Mouse (Mus musculus) heart, embryonic 11.5 days (tissue): ENCODE data around the gene Cdc6. TPM values are rescaled to one million over a fixed set of nuclear protein-coding genes. Genes with fewer than 3 reads are reported as not detected.
A peak's percentile ranks its signal among the peaks of the same experiment; 100 is the strongest.
"Not testable (repeated sequence)": the region's sequence is repeated elsewhere in the genome, so short reads cannot be mapped to it uniquely, and the experiment has no call there.

ENCODE experiments used
- ATAC-seq: fragments of 200-750 bp; cut with Nextera tagmentation; replicated peaks from 2 replicates; pipeline ENCODE4 v1.8.0; 2017; ENCODE audit warnings: moderate library complexity; ENCODE audit not compliant: insufficient number of reproducible peaks, low FRiP score, low TSS enrichment
- H3K27ac ChIP-seq: fragments of 300-500 bp; sonication (generic); 2 replicates; pipeline ENCODE4 v1.5.1; 2014; ENCODE audit warnings: mild to moderate bottlenecking, low read depth, low read length
- H3K27me3 ChIP-seq: fragments of 300-500 bp; sonication (generic); 2 replicates; pipeline ENCODE4 v1.6.1; 2014; ENCODE audit warnings: mild to moderate bottlenecking, low read length, mixed read lengths; ENCODE audit not compliant: control insufficient read depth, insufficient read depth
- H3K36me3 ChIP-seq: fragments of 300-500 bp; sonication (generic); 2 replicates; pipeline ENCODE4 v1.6.1; 2014; ENCODE audit warnings: mild to moderate bottlenecking, low read length, moderate library complexity, mixed read lengths; ENCODE audit not compliant: control insufficient read depth, insufficient read depth
- H3K4me1 ChIP-seq: fragments of 300-500 bp; sonication (generic); 2 replicates; pipeline ENCODE4 v1.6.1; 2014; ENCODE audit warnings: low read length; ENCODE audit not compliant: control insufficient read depth, insufficient read depth
- H3K4me2 ChIP-seq: fragments of 300-500 bp; sonication (generic); 2 replicates; pipeline ENCODE4 v1.6.1; 2014; ENCODE audit warnings: mild to moderate bottlenecking, moderate library complexity
- H3K4me3 ChIP-seq: fragments of 300-500 bp; sonication (generic); 2 replicates; pipeline ENCODE4 v1.5.1; 2014; ENCODE audit warnings: low read depth, low read length
- H3K9ac ChIP-seq: fragments of 300-500 bp; sonication (generic); 2 replicates; pipeline ENCODE4 v1.6.1; 2014; ENCODE audit warnings: mild to moderate bottlenecking, low read depth, low read length, moderate library complexity
- H3K9me3 ChIP-seq: fragments of 300-500 bp; sonication (generic); replicated peaks from 2 replicates; pipeline ENCODE4 v1.6.1; 2016; ENCODE audit warnings: low read length; ENCODE audit not compliant: control insufficient read depth
- WGBS: fragments of 180-500 bp; shearing (Covaris S2); extraction: QIAGEN DNeasy Blood & Tissue Kit; methylation state at CpG from one replicate; pipeline ENCODE4 v1.1.7; 2014; ENCODE audit not compliant: insufficient replicate concordance; 5-methylcytosine and 5-hydroxymethylcytosine counted together
- polyA plus RNA-seq: library from polyadenylated mRNA; unstranded; fragments of >200 nt; fragmentation: Nextera tagmentation; extraction: Ambion mirVana; gene quantifications from 2 replicates; pipeline ENCODE4 v1.2.1, GENCODE M21; 2014

Gene Cdc6
- polyA plus RNA-seq, 1 experiment from 2014 or later = 33.6 TPM

DNA sequence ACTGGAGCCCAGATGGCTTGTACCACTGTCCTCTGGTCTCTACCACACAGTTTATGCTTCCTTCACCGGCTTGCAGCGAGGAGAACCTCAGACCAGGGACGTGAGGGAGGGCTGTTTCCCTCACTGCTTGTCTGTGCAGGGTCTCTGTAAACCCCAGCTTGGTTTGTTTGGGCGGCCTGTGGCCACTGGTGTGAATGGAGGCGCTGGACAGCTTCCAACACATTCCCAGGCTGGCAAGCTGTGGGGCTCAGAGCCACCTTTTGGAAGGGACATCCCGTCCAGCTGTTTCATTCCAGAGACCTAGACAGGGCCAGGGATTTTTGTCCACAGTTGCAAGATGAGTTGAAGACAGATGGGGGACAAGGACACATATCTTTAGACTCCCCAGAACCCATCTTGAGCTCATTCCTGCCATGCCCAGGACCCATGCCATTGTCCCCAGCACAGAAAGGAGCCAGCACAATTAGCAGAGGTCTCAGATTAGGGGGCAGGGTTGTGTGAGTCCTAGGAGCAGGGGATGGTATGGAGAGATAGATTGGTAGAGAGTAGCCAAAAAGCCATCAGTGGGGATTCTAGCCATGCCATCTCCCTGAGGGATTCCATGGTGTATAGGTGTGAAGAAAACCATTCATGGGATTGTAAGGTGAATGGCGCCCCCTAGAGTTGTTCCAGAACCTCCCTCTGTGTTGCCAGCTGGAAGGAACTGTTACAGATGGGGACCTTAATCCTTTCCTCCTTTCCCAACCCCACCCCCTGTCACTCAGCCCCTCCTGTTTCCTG is 24.1 kb downstream of the Cdc6 start:
- Histone ChIP-seq H3K4me2 (peak overlapping the region; percentile 90), H3K27me3 (no peaks in the 10 kb centered on the region), H3K9me3 (no peaks in the 10 kb centered on the region), H3K27ac (peak overlapping the region; percentile 93), H3K36me3 (no peaks in the 10 kb centered on the region), H3K4me1 (peaks cover 75% of the 10 kb centered on the region), H3K4me3 (peak overlapping the region; percentile 1; the same call in 1 of the 2 replicates), H3K9ac (peak overlapping the region; percentile 61)
- no peak for ATAC-seq
- 16% methylated on average over 7 of the region's 7 CpGs for WGBS

DNA sequence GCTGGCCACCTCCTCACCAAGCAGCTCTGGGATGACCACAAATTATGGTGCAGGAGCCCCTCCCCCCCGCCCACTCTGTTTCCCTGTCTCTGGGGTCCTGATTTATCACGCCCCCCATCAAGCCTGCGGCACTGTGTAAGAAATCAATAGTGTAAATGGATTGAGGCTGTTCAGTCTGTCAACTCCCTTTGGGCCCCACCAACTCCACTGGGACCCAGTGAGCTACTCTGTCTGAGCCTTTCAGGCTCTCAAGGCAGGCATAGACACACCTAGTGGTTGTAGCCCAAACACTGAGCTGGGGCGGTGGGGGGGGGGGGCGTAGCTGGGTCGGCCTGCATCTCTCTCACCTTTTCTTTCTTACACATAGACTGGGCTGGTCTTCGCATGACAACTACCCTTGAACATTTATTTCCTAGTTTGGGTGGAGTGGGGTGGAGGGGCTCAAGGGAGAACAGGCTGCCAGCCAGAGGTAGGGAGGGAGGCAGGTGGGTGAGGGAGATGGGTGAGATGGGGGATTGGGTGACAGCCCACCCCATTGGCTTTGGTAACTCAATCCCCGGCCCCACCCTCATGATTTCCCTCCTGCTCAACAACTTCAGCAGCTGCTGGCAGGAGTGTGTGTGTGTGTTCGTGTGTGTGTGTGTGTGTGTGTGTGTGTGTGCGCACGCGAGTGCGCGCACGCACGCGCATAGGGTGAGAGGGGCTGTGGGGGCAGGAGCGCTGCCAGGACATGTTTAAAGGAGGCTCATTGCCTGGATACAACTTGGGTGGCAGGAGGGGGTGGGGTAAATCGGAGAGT is 24.9 kb downstream of the Cdc6 start:
- ATAC-seq = no peak
- WGBS = 22% methylated on average over 19 of the region's 19 CpGs
- H3K36me3 ChIP-seq = no peaks in the 10 kb centered on the region

DNA sequence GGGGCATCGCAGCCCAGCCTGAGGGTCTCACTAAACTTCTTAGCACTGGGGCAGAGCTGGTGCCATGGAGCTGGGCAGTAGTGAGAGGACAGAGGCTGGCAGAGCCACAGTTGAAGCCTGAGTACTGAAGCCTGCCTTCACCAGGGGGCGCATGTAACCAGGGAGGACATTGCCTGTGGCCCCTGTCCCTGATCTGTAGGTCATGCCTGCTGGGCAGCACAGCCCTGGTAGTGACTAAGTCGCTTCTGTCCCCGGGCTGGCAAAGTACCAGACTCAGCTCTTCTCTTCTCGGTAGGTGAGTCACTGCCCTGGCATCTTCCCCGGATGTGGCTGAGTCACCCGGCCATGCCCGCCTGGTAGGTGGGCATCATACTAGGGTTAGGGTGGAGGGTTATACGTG is 25.6 kb downstream of the Cdc6 start:
- Histone ChIP-seq H3K4me1 (peaks cover 72% of the 10 kb centered on the region), H3K9me3 (no peaks in the 10 kb centered on the region), H3K4me2 (peak overlapping the region; percentile 36), H3K27ac (0 out of 2 replicates have a peak overlapping the region, but pooled peaks have one; percentile 25), H3K4me3 (no peak overlapping the region), H3K9ac (peak overlapping the region; percentile 43; the same call in 1 of the 2 replicates), H3K36me3 (no peaks in the 10 kb centered on the region), H3K27me3 (no peaks in the 10 kb centered on the region)
- no peak for ATAC-seq
- 42% methylated on average over 9 of the region's 9 CpGs for WGBS

More for the DNA sequence above, 24.9 kb downstream of the Cdc6 start:
- Histone ChIP-seq H3K4me2 (peak overlapping the region; percentile 90), H3K4me1 (peaks cover 76% of the 10 kb centered on the region), H3K27ac (peak overlapping the region; percentile 93), H3K4me3 (no peak overlapping the region; the same call in 1 of the 2 replicates), H3K27me3 (no peaks in the 10 kb centered on the region), H3K9me3 (no peaks in the 10 kb centered on the region), H3K9ac (peak overlapping the region; percentile 43)

DNA sequence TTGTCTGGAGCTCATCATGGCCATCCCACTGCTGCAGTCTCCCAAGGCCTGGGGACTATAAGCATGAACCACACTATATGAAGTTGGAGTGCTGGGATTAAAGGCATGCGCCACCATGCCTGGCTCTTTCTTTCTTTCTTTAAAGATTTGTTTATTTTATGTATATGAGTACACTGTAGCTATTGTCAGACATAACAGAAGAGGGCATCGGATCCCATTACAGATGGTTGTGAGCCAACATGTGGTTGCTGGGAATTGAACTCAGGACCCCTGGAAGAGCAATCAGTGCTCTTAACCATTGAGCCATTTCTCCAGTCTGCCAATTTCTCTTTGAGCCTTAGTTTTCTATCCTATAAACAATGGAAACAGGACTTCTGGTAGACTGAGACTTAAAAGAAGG is 26.2 kb downstream of the Cdc6 start:
- peaks cover 72% of the 10 kb centered on the region for H3K4me1 ChIP-seq
- not testable (repeated sequence) for H3K9ac ChIP-seq, H3K4me2 ChIP-seq, H3K27ac ChIP-seq, H3K27me3 ChIP-seq, ATAC-seq, H3K4me3 ChIP-seq, H3K36me3 ChIP-seq, H3K9me3 ChIP-seq
- WGBS = 86% methylated on average over 2 of the region's 2 CpGs

DNA sequence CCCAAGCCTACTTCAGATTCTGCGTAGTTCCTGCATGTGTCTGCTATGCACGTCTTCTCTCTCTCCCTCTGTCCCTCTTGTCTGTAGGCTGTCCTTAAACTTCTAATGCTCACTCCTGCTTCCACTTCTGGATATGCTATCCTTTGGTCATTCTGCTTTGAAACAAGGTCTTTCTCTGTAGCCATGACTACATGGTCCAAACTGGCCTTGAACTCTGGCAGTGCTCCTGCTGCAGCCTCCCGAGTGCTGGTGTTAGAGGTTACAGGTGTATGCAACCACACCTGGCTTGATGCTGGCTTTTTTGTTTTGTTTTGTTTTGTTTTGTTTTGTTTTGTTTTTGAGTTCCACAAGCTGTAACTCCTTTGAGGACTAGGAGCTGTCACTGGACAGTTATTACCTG is 26.8 kb downstream of the Cdc6 start:
- 83% methylated on average over 3 of the region's 3 CpGs for WGBS
- peaks cover 73% of the 10 kb centered on the region for H3K4me1 ChIP-seq
- H3K9ac ChIP-seq = no peak overlapping the region
- no peaks in the 10 kb centered on the region for H3K9me3 ChIP-seq
- H3K4me3 ChIP-seq = no peak overlapping the region
- H3K27me3 ChIP-seq = no peaks in the 10 kb centered on the region
- no peak for ATAC-seq
- no peak overlapping the region for H3K4me2 ChIP-seq
- no peaks in the 10 kb centered on the region for H3K36me3 ChIP-seq
- H3K27ac ChIP-seq = no peak overlapping the region

DNA sequence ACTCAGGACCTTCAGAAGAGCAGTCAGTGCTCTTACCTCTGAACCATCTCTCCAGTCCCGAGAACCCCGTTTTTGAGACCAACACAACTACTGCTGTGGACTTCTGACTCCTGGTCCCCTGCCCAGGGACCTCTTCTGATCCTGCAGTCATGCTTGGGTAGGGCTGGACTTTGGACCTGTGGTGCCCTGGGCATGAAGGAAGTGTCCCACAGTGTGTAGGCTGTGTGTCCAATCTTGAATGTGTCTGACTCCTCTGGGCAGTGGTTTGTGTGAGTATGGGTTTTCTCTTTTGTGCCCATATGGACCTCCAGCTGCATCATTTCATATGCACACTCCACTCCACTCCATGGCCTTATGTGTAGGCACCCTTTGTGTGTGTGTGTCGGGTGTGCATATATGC is 27.5 kb downstream of the Cdc6 start:
- Histone ChIP-seq H3K36me3 (no peaks in the 10 kb centered on the region), H3K27ac (no peak overlapping the region), H3K27me3 (no peaks in the 10 kb centered on the region), H3K4me1 (peaks cover 73% of the 10 kb centered on the region), H3K4me2 (no peak overlapping the region), H3K4me3 (no peak overlapping the region), H3K9me3 (no peaks in the 10 kb centered on the region), H3K9ac (no peak overlapping the region)
- ATAC-seq = no peak
- WGBS = 92% methylated on average over 3 of the region's 3 CpGs

DNA sequence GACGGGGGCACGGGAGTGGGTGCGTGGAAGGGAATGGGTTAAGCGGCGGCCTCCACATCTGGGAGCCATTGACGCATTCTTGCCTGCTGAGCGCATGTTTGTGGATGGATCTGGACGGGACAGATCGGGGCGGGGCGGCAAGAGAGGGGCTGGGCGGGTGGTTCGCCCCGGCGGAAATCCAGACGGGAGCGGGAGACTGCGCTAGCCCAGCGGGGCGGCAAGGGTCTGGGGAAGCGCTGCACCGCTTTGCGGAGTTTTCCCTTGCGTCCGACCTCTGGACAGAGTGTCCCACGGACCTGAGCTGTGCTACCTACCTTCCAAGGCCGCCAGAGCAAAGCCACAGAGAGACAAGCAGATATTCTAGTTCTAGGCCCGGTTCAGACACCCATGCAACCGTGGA is 28.6 kb downstream of the Cdc6 start:
- no peaks in the 10 kb centered on the region for H3K9me3 ChIP-seq
- H3K9ac ChIP-seq = peak overlapping the region; percentile 77
- peak overlapping the region; percentile 63 for H3K4me3 ChIP-seq
- H3K36me3 ChIP-seq = no peaks in the 10 kb centered on the region
- peak overlapping the region; percentile 75 for H3K4me2 ChIP-seq
- H3K4me1 ChIP-seq = peaks cover 73% of the 10 kb centered on the region
- under 1% methylated on average over 29 of the region's 29 CpGs for WGBS
- no peaks in the 10 kb centered on the region for H3K27me3 ChIP-seq
- peak overlapping the region; percentile 93 for H3K27ac ChIP-seq
- ATAC-seq = peak; percentile 28; the same call in 1 of the 2 replicates

DNA sequence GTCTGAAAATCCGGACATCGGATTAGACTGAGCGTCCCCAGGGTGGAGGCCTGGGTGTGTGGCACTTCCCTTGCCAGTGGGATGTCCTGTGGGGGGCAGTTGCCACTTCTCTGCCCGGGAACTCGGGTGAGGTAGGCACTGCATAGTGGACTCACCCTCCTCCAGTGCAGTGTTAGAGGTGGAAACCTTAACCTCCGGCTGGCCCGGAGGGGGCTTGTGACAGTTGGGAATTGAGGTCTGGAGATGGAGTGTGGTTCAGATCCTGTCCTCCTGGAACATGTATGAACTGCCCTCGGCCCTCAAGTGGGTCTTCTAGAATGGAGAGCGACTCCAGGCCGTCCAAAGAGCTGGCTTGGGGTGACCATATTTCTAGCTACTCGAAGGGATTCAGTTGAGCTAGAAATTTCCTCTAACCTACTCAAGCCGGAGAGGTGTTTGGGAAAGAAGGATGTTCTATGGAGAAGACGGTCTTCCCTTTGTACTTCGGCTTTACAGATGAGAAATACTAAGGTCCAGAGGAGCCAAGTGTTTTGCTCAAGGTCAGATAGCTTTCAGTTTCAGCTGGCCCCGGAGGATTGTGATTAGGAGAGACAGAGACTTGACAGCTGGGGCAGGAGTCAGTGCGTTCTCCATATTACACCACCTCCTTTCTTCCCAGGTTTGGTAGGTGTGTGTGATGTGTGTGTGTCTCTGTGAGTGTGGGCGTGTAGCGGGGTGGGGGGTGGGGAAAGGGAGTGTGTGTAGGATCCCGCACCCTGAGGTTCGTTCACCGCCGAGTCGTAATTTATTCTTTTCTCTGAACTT is 29.2 kb downstream of the Cdc6 start:
- H3K9me3 ChIP-seq = no peaks in the 10 kb centered on the region
- peak overlapping the region; percentile 77 for H3K9ac ChIP-seq
- peaks cover 73% of the 10 kb centered on the region for H3K4me1 ChIP-seq
- ATAC-seq = peak; percentile 18; the same call in 1 of the 2 replicates
- H3K36me3 ChIP-seq = no peaks in the 10 kb centered on the region
- H3K27ac ChIP-seq = peak overlapping the region; percentile 93
- H3K27me3 ChIP-seq = no peaks in the 10 kb centered on the region
- H3K4me3 ChIP-seq = peak overlapping the region; percentile 63
- peak overlapping the region; percentile 75 for H3K4me2 ChIP-seq
- under 1% methylated on average over 23 of the region's 23 CpGs for WGBS
